Mouse (Mus musculus): ENCODE data around the gene St3gal4. TPM values are rescaled to one million over a fixed set of nuclear protein-coding genes. Genes with fewer than 3 reads are reported as not detected.

Gene St3gal4
- polyA plus RNA-seq, 1 experiment from 2014 or later: 20.8 TPM

DNA sequence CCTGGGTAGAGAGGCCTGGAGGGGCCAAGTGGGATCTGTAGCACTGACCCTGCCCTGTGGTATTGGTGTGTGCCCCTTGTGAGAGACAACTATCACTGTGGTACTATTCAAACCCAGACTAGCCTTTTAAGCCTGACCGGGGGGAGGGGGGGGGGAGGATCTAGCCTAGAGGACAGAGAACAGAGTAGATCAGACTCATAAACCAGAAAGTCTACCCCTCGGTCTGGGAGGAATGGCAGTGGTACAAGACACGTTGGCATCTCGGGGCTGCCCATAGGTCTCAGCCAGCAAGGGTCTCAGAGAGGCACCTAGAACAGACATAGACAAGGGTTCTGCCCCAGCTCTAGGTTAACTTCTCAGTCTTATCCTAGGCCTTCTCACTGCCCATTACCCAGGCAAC is 3.3 kb downstream of the St3gal4 start:
- peaks cover 50% of the 10 kb centered on the region for H3K4me1 ChIP-seq (replicated peaks)
- 35% methylated on average over 4 of the region's 4 CpGs for WGBS

DNA sequence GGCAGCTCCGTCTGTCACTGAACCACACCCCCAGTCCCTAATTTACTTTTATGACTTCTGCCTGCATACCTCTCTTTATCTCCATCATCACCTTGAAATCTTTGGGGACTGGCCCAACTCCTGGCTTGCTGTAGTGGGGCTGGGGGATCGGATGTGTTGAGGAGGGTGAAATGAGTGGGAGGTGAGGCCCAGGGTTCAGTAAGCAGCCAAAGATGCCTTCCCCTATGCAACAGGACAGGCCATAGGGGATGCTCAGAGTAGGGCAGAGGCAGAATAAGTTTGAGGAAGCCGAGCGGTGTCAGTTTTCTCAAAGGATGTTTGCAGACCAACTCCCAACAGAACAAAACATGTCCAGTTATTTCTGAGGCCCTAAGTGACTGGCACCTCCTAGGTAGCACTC is 3.8 kb downstream of the St3gal4 start:
- no peaks in the 10 kb centered on the region for H3K9me3 ChIP-seq (replicated peaks)

More for the DNA sequence above, 3.3 kb downstream of the St3gal4 start:
- Histone ChIP-seq H3K9me3 (replicated peaks) (no peaks in the 10 kb centered on the region), H3K4me2 (peak overlapping the region; percentile 95), H3K27ac (ENCODE audit: poor library complexity, severe bottlenecking) (no peak overlapping the region), H3K27me3 (replicated peaks) (no peaks in the 10 kb centered on the region), H3K9ac (peak overlapping the region; percentile 89), H3K4me3 (peak overlapping the region; percentile 79), H3K36me3 (peaks cover 7% of the 10 kb centered on the region; the same call in 1 of the 2 replicates)
- ATAC-seq (ENCODE audit: insufficient number of reproducible peaks, low FRiP score): no peak

DNA sequence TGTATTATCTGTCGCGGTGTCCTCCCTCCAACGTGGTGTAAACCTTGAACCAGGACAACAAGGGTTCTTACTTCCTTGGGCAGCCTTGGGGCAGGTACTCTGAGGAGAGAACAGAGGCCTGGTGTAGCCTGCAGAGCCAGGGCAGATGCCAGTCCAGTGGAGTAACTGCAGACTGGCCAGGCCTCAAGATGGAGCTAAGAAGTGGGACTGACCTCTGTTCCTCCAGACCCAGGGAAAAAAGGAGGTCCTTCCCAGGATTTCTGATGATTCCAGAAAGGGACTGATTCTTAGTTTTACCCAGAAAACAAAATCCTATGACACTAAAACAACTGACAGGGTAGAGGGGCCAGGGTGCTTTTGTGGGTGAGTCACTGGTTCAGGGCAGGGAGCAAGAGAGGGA is 4.8 kb downstream of the St3gal4 start:
- 82% methylated on average over 3 of the region's 3 CpGs for WGBS
- Histone ChIP-seq H3K4me2 (peak overlapping the region; percentile 95; the same call in 1 of the 2 replicates), H3K9ac (no peak overlapping the region), H3K9me3 (replicated peaks) (no peaks in the 10 kb centered on the region), H3K4me1 (replicated peaks) (peaks cover 65% of the 10 kb centered on the region), H3K27ac (ENCODE audit: poor library complexity, severe bottlenecking) (no peak overlapping the region), H3K36me3 (no peaks in the 10 kb centered on the region), H3K27me3 (replicated peaks) (no peaks in the 10 kb centered on the region), H3K4me3 (no peak overlapping the region)
- ATAC-seq (ENCODE audit: insufficient number of reproducible peaks, low FRiP score): no peak

More for the DNA sequence above, 3.8 kb downstream of the St3gal4 start:
- Histone ChIP-seq H3K27me3 (replicated peaks) (no peaks in the 10 kb centered on the region), H3K4me1 (replicated peaks) (peaks cover 55% of the 10 kb centered on the region), H3K27ac (ENCODE audit: poor library complexity, severe bottlenecking) (no peak overlapping the region), H3K36me3 (peaks cover 4% of the 10 kb centered on the region; the same call in 1 of the 2 replicates), H3K4me2 (peak overlapping the region; percentile 95), H3K4me3 (peak overlapping the region; percentile 79), H3K9ac (peak overlapping the region; percentile 89; the same call in 1 of the 2 replicates)
- 63% methylated on average over 3 of the region's 4 CpGs for WGBS
- ATAC-seq (ENCODE audit: insufficient number of reproducible peaks, low FRiP score): no peak

GRCm38 (mm10) chr9:35111941-35112595 is 7.0 kb downstream of the St3gal4 start:
- no peak for ATAC-seq (ENCODE audit: insufficient number of reproducible peaks, low FRiP score)
- H3K4me1 ChIP-seq (replicated peaks): peaks cover 67% of the 10 kb centered on the region
- H3K9ac ChIP-seq: peak overlapping the region; percentile 4; the same call in 1 of the 2 replicates
- H3K4me3 ChIP-seq: peak overlapping the region; percentile 2; the same call in 1 of the 2 replicates
- 39% methylated on average over 19 of the region's 19 CpGs for WGBS
- H3K4me2 ChIP-seq: peak overlapping the region; percentile 32; the same call in 1 of the 2 replicates
- no peaks in the 10 kb centered on the region for H3K36me3 ChIP-seq
- no peaks in the 10 kb centered on the region for H3K27me3 ChIP-seq (replicated peaks)
- no peak overlapping the region for H3K27ac ChIP-seq (ENCODE audit: poor library complexity, severe bottlenecking)
- H3K9me3 ChIP-seq (replicated peaks): no peaks in the 10 kb centered on the region

DNA sequence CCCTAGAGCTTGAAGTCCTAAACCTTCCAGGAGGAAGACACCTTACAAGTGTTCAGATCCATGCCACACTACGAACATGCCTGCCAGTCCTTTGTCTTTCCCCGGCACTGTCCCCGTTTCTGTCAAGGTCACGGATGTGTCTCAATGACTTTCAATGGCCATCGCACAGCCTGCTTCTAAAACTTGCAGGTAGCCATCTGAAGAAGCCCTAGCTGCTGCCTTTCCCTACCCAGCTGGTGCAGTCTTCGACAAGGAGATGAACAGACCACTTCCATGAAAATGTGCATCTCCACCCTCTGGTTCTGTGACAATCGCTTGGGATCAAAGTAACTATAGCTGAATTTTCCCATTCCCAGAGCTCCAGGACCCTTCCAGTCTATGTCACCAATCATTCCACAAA is 7.6 kb downstream of the St3gal4 start:
- no peaks in the 10 kb centered on the region for H3K27me3 ChIP-seq (replicated peaks)
- no peaks in the 10 kb centered on the region for H3K36me3 ChIP-seq
- no peak overlapping the region for H3K27ac ChIP-seq (ENCODE audit: poor library complexity, severe bottlenecking)
- no peak overlapping the region for H3K4me2 ChIP-seq
- H3K4me1 ChIP-seq (replicated peaks): peaks cover 69% of the 10 kb centered on the region
- no peaks in the 10 kb centered on the region for H3K9me3 ChIP-seq (replicated peaks)
- no peak overlapping the region for H3K4me3 ChIP-seq
- H3K9ac ChIP-seq: no peak overlapping the region
- 70% methylated on average over 7 of the region's 7 CpGs for WGBS
- ATAC-seq (ENCODE audit: insufficient number of reproducible peaks, low FRiP score): no peak

- Histone ChIP-seq H3K9ac (no peak overlapping the region), H3K4me1 (replicated peaks) (peaks cover 70% of the 10 kb centered on the region), H3K27me3 (replicated peaks) (no peaks in the 10 kb centered on the region), H3K9me3 (replicated peaks) (no peaks in the 10 kb centered on the region), H3K27ac (ENCODE audit: poor library complexity, severe bottlenecking) (no peak overlapping the region), H3K36me3 (no peaks in the 10 kb centered on the region), H3K4me3 (no peak overlapping the region), H3K4me2 (no peak overlapping the region)
- ATAC-seq (ENCODE audit: insufficient number of reproducible peaks, low FRiP score): no peak
- WGBS: 60% methylated on average over 4 of the region's 4 CpGs
Measured at GRCm38 (mm10) chr9:35110567-35110966, 8.5 kb downstream of the St3gal4 start.

- no peak for ATAC-seq (ENCODE audit: insufficient number of reproducible peaks, low FRiP score)
- Histone ChIP-seq H3K4me1 (replicated peaks) (peaks cover 70% of the 10 kb centered on the region), H3K9ac (no peak overlapping the region), H3K9me3 (replicated peaks) (no peaks in the 10 kb centered on the region), H3K4me3 (no peak overlapping the region), H3K27me3 (replicated peaks) (no peaks in the 10 kb centered on the region), H3K36me3 (no peaks in the 10 kb centered on the region), H3K27ac (ENCODE audit: poor library complexity, severe bottlenecking) (no peak overlapping the region), H3K4me2 (no peak overlapping the region)
- WGBS: 80% methylated on average over 5 of the region's 5 CpGs
Measured at GRCm38 (mm10) chr9:35110051-35110450, 9.0 kb downstream of the St3gal4 start.

GRCm38 (mm10) chr9:35108916-35109315 is 10.2 kb downstream of the St3gal4 start:
- Histone ChIP-seq H3K4me3 (no peak overlapping the region), H3K27ac (ENCODE audit: poor library complexity, severe bottlenecking) (no peak overlapping the region), H3K27me3 (replicated peaks) (no peaks in the 10 kb centered on the region), H3K4me1 (replicated peaks) (peaks cover 67% of the 10 kb centered on the region), H3K9me3 (replicated peaks) (no peaks in the 10 kb centered on the region), H3K4me2 (no peak overlapping the region), H3K9ac (no peak overlapping the region), H3K36me3 (no peaks in the 10 kb centered on the region)
- ATAC-seq (ENCODE audit: insufficient number of reproducible peaks, low FRiP score): no peak
- 47% methylated on average over 5 of the region's 5 CpGs for WGBS

DNA sequence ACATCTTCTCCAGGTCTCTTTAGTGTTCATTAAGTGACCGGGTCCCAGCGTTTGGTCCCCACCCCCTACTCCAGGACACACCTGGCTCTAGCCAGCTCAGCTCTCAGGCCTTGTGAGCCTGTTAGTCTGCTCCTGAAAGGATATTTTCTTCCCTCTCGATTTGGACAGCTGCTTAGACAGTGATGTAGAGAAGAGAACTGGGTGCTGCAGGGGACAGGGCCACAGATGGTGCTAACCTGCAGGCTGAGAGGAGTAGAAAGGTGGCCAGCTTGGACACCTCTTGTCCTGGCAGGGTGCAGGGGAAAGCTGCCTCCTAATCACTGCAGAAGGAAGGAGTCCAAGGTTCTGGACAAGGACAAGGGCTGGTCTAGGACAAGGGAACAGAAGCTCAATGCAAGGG is 11.0 kb downstream of the St3gal4 start:
- Histone ChIP-seq H3K4me3 (no peak overlapping the region), H3K9ac (no peak overlapping the region), H3K9me3 (replicated peaks) (no peaks in the 10 kb centered on the region), H3K27ac (ENCODE audit: poor library complexity, severe bottlenecking) (no peak overlapping the region), H3K4me2 (no peak overlapping the region), H3K27me3 (replicated peaks) (no peaks in the 10 kb centered on the region), H3K4me1 (replicated peaks) (peaks cover 67% of the 10 kb centered on the region), H3K36me3 (0 out of 2 replicates have a peak, but pooled peaks cover under 1% of the 10 kb centered on the region)
- no peak for ATAC-seq (ENCODE audit: insufficient number of reproducible peaks, low FRiP score)
- WGBS: 77% methylated on average over 3 of the region's 3 CpGs

- 0 out of 2 replicates have a peak, but pooled peaks cover 5% of the 10 kb centered on the region for H3K36me3 ChIP-seq
- no peak for ATAC-seq (ENCODE audit: insufficient number of reproducible peaks, low FRiP score)
- no peaks in the 10 kb centered on the region for H3K27me3 ChIP-seq (replicated peaks)
- 90% methylated on average over 5 of the region's 5 CpGs for WGBS
- no peak overlapping the region for H3K27ac ChIP-seq (ENCODE audit: poor library complexity, severe bottlenecking)
- no peaks in the 10 kb centered on the region for H3K9me3 ChIP-seq (replicated peaks)
- no peak overlapping the region for H3K4me3 ChIP-seq
- H3K4me1 ChIP-seq (replicated peaks): peaks cover 66% of the 10 kb centered on the region
- no peak overlapping the region for H3K9ac ChIP-seq
- H3K4me2 ChIP-seq: no peak overlapping the region
Measured at GRCm38 (mm10) chr9:35107396-35107795, 11.7 kb downstream of the St3gal4 start.

- H3K9me3 ChIP-seq (replicated peaks): no peaks in the 10 kb centered on the region
- WGBS: 32% methylated on average over 15 of the region's 15 CpGs
- H3K4me2 ChIP-seq: peak overlapping the region; percentile 22
- H3K36me3 ChIP-seq: 0 out of 2 replicates have a peak, but pooled peaks cover 5% of the 10 kb centered on the region
- H3K27me3 ChIP-seq (replicated peaks): no peaks in the 10 kb centered on the region
- peaks cover 54% of the 10 kb centered on the region for H3K4me1 ChIP-seq (replicated peaks)
- H3K27ac ChIP-seq (ENCODE audit: poor library complexity, severe bottlenecking): peak overlapping the region; percentile 40
- ATAC-seq (ENCODE audit: insufficient number of reproducible peaks, low FRiP score): peak; percentile 80
- peak overlapping the region; percentile 19; the same call in 1 of the 2 replicates for H3K9ac ChIP-seq
- H3K4me3 ChIP-seq: no peak overlapping the region
Measured at GRCm38 (mm10) chr9:35105884-35106880, 12.9 kb downstream of the St3gal4 start.

All from heart, embryonic 12.5 days (tissue).